Mouse (Mus musculus): ENCODE results near the gene Efna5.

Efna5 gene

DNA sequence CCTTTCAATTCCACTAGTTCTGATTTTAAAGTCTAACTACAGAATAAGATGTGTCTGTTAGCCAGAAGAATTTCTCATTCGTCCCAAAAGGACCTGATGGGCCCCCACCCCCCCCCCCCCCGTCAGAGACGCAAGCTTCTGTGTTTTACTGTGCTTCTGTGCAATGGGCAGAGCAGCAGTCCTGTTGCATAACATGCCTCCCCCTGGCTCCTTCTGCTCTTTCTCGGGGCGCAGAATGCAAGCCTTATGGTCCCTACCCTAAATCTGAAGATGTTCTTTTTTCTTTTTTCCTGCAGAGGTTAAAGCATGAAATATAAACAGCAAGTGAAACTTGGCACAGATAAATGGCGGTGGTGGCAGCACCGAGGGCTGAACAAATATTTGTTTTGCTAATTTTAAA, 224.5 kb downstream of the Efna5 start:
- DNase-seq (ENCODE audit: low spot score), result no peak

GRCm38 (mm10) chr17:62655819-62656355, 225.2 kb downstream of the Efna5 start:
- no peak for DNase-seq (ENCODE audit: low spot score)

DNA sequence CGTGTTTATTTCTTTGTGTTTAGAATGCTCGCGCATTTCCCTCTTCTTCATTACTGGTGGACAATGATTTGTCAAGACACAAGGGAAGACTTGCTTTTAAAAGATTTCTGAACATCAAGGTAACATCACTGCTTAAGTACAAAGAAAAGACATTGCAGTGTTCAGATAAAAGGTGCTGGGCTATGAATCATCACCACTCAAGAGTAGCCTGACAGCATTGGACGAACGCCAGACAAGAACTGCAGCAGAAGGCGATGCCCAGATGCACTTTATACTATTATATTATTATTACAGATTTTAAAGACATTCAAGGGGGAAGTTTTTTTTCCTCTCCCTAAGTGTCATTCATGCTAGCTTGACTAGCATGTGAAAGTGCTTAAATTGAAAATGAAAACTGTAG, 228.7 kb downstream of the Efna5 start:
- no peak for DNase-seq (ENCODE audit: low spot score)

- no peak for DNase-seq (ENCODE audit: low spot score)
These were observed 229.4 kb downstream of the Efna5 start for GRCm38 (mm10) chr17:62651696-62652095.

GRCm38 (mm10) chr17:62649293-62649950, 231.7 kb downstream of the Efna5 start:
- DNase-seq (ENCODE audit: low spot score), result no peak

GRCm38 (mm10) chr17:62646836-62647235, 234.3 kb downstream of the Efna5 start:
- no peak for DNase-seq (ENCODE audit: low spot score)

DNA sequence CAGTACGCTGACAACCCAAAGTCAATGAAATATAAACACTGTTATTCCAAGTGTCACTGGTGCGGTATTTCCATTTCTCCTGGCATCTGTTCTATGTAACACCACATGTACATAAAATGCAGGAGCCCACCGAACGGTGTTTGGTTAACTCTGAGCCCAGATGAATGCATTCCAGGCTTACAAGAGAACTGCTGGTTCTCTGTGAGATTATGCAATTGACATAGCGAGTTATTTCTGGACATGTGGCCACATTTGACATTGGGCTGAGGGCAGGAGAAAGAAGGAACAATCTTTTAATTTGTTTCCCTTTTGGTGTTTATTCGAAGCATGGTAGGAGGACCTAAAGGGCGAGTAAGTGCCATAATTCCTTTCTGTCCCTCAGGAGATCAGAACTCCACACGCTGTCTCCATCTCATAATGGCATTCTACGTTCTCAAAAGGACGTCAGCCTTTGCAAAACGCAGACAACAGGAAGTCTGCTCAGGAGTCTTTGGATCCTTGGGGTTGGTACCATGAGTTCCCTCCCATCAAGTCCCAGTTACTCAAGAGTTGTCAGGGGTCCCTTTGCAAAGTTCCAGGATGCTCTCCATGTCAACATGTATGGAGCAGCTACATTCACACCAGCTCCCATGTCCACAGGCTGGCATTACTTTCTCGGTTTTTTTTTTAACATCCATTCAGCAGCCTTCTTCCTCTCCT, 238.5 kb downstream of the Efna5 start:
- no peak for DNase-seq (ENCODE audit: low spot score)

DNA sequence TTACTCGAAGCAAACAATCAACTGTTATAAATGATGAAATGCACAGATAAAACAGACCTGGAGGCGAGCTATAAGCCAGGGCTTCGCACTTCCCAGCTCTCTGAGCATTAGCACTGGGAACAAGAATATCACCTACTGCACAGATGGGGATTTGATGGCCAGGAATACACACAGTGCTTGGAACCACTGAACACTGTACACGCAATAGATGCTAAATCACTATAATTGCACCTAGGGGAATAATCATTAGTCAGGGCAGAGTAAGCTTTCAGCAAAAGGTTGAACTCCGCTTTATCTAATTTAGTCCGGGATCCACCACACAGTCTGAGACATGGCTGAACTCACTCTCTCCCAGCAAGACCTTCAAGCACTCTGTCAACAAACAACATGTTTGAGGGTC, 240.5 kb downstream of the Efna5 start:
- DNase-seq (ENCODE audit: low spot score), result no peak

- DNase-seq (ENCODE audit: low spot score), result no peak
These were observed 244.2 kb downstream of the Efna5 start for GRCm38 (mm10) chr17:62636896-62637295.

GRCm38 (mm10) chr17:62634937-62635336, 246.2 kb downstream of the Efna5 start:
- no peak for DNase-seq (ENCODE audit: low spot score)

- no peak for DNase-seq (ENCODE audit: low spot score)
These were observed 252.6 kb downstream of the Efna5 start for GRCm38 (mm10) chr17:62628474-62628873.

DNA sequence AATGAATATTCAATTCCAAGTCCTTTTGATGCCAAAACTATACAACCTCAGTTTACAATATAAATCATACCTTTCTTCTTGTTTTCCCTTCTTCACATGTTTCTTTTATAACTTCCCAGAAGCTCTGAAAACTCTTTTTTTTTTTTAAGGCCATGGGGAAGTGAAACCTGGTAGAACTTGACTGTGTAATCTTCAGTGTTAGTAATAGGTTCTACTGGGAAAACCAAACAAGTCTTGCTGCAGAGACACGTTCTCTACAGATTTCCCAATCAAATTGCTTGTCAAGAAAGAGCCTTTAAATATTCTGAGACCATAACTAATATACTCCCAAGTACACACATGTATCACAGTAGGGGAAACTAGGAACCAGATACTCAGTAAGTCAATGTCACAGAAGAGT, 253.6 kb downstream of the Efna5 start:
- no peak for DNase-seq (ENCODE audit: low spot score)

GRCm38 (mm10) chr17:62625646-62626020, 255.5 kb downstream of the Efna5 start:
- no peak for DNase-seq (ENCODE audit: low spot score)

GRCm38 (mm10) chr17:62624804-62625645, 256.1 kb downstream of the Efna5 start:
- no peak for DNase-seq (ENCODE audit: low spot score)

- no peak for DNase-seq (ENCODE audit: low spot score)
These were observed 257.9 kb downstream of the Efna5 start for GRCm38 (mm10) chr17:62623224-62623623.

DNA sequence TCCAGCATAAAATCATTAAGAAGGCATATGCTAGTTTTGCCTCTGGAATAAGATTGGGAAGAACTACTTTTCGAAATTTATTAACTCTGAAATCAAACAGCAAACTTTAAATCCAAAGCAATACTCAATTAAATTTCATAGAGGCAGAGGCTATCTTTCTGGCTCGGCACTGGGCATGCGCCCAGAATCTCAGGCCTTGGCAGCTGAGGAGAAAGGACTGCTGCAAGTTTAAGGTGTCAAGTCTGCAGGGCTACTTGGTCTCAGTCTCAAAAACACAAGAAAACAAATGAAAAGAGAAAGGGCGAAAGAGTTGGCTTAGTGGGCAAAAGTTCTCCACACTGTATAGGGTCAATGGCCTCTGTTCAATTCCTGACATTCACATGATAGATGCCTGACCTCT, 258.6 kb downstream of the Efna5 start:
- DNase-seq (ENCODE audit: low spot score), result no peak

GRCm38 (mm10) chr17:62615159-62615558, 266.0 kb downstream of the Efna5 start:
- no peak for DNase-seq (ENCODE audit: low spot score)

- DNase-seq (ENCODE audit: low spot score), result no peak
These were observed 266.4 kb downstream of the Efna5 start for GRCm38 (mm10) chr17:62614708-62615107.

DNA sequence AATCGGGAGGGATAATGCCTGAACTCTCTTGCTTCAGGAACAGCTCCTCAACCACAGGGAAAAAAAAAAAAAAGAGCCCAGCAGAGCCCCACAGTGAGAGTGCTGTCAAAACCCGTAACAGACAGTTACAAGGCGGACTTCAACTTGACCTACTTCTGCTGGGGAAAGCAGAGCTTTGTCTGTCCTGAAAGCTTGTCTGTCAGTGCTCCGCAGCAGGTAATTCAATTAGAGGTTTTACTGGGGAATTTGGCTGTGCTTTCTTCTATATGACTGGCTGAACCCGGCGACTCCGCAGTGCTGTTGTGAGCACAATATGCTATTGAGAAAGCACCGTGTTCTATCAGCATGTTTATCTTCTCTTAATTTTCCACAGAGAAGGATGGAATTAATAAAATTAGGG, 266.9 kb downstream of the Efna5 start:
- DNase-seq (ENCODE audit: low spot score), result no peak

GRCm38 (mm10) chr17:62613232-62613631, 267.9 kb downstream of the Efna5 start:
- no peak for DNase-seq (ENCODE audit: low spot score)

DNA sequence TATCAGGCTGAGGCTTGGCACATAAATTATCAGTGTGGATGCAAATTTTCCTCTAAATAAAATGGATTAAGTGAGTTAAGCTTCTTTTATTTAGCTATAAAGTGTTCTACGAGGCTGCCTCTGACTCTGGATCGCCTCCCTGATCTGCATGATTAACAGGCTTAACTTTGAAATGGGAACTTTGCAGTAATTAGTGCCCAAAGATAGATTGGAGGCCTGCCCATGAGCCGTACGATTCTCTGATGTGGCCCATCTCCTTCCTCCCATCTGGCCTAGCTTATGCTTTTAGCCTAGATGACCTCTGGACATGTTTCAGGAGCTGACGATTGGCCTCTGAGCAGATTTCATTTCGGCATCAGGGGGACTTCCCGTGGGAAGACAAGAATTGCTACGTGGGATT, 273.0 kb downstream of the Efna5 start:
- DNase-seq (ENCODE audit: low spot score), result no peak

DNA sequence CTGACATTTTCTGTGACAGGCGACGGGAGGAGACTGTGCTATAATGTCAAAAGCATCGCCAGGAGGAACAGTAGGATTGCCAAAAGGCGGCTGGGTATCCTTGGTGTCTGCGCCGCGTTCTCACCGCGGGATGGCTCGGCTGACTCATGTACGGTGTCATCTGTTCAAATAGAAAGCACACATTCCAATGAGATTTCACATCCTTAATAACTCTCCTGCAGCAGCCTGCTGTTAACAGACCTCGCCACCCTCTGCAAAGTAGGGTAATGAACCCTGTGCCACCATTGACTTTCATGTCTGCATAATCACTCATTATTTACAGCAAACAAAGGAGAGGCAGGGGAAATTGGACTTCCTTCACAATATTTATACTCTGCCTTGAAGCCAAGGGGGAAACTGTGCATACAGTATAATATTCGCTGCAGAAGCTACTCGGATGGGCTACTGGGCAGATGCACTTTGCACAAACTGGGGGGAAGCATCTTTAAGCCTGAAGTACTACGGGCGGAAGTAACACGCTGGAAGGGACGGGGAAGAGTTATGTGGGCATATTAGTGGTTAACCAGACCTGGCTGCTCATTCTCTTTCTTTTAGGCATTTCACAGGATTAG, 273.7 kb downstream of the Efna5 start:
- DNase-seq (ENCODE audit: low spot score), result no peak
